Mouse (Mus musculus) erythroid progenitor cell, adult 5-6 weeks (primary cell): ENCODE data around the gene Nxf1. TPM values are rescaled to one million over a fixed set of nuclear protein-coding genes. Genes with fewer than 3 reads are reported as not detected.
A peak's percentile ranks its signal among the peaks of the same experiment; 100 is the strongest.

Source experiments
- ATAC-seq: replicated peaks from 2 replicates; pipeline ENCODE4 v1.8.0; 2016; ENCODE audit warnings: moderate number of reproducible peaks, mild to moderate bottlenecking, moderate TSS enrichment, inconsistent platforms; ENCODE audit not compliant: poor library complexity, low FRiP score, severe bottlenecking
- total RNA-seq, 2 experiments: library from RNA; stranded (forward) in 1 of 2; stranded (reverse) in 1 of 2; fragments of 150-400 nt in 1 of 2; fragments of 186-747, 209-891 nt in 1 of 2; gene quantifications; 2 replicates each; pipeline versions ENCODE4 v1.2.3 to v1.2.4; 2015 to 2017; ENCODE audit warnings: low replicate concordance in 2 of 2

The Nxf1 gene
- total RNA-seq, 2 experiments from 2014 or later = 79.9 to 462 TPM

- no peak for ATAC-seq
These were observed 49.9 kb downstream of the Nxf1 start for GRCm38 (mm10) chr19:8806810-8807209.

GRCm38 (mm10) chr19:8815812-8816211 is 58.9 kb downstream of the Nxf1 start:
- no peak for ATAC-seq

GRCm38 (mm10) chr19:8817001-8817400 is 60.1 kb downstream of the Nxf1 start:
- no peak for ATAC-seq

- no peak for ATAC-seq
These were observed 61.5 kb downstream of the Nxf1 start for GRCm38 (mm10) chr19:8818301-8818798.

- ATAC-seq = peak; percentile 78
These were observed 62.1 kb downstream of the Nxf1 start, which contains the start of gene Ttc9c for GRCm38 (mm10) chr19:8818801-8819595. TSS of gene Ttc9c (minus strand) at chr19:8819333.

- ATAC-seq = peak; percentile 83
These were observed 62.9 kb downstream of the Nxf1 start, which contains the start of gene Hnrnpul2 for GRCm38 (mm10) chr19:8819596-8820423. TSS of gene Hnrnpul2 (plus strand) at chr19:8820010.

Other genes with a start within 250 kb of the Nxf1 start
Only the 30 nearest of the 33 such genes appear.
- gene Slc22a8, start 165.8 kb upstream of the Nxf1 start, total RNA-seq (2015; ENCODE audit: low replicate concordance) = 1.1 TPM in 1 of 2 replicates, not detected in the other
- not detected in 2 replicates for gene Slc22a8, start 165.8 kb upstream of the Nxf1 start, total RNA-seq (2017; ENCODE audit: low replicate concordance)
- not detected in 2 replicates for gene Slc22a6, start 139.0 kb upstream of the Nxf1 start, total RNA-seq (2015; ENCODE audit: low replicate concordance)
- not detected in 2 replicates for gene Slc22a6, start 139.0 kb upstream of the Nxf1 start, total RNA-seq (2017; ENCODE audit: low replicate concordance)
- not detected in 2 replicates for gene Chrm1, start 93.3 kb upstream of the Nxf1 start, total RNA-seq (2015; ENCODE audit: low replicate concordance)
- gene Chrm1, start 93.3 kb upstream of the Nxf1 start, total RNA-seq (2017; ENCODE audit: low replicate concordance) = 0.26 TPM in 1 of 2 replicates, not detected in the other
- gene Slc3a2, start 33.7 kb upstream of the Nxf1 start, total RNA-seq (2015; ENCODE audit: low replicate concordance) = 198 and 206 TPM in 2 replicates
- 242 and 266 TPM in 2 replicates for gene Slc3a2, start 33.7 kb upstream of the Nxf1 start, total RNA-seq (2017; ENCODE audit: low replicate concordance)
- 22.0 and 28.9 TPM in 2 replicates for gene Wdr74, start 21.2 kb upstream of the Nxf1 start, total RNA-seq (2015; ENCODE audit: low replicate concordance)
- gene Wdr74, start 21.2 kb upstream of the Nxf1 start, total RNA-seq (2017; ENCODE audit: low replicate concordance) = 10.7 and 15.0 TPM in 2 replicates
- gene 1700092M07Rik, start 16.4 kb upstream of the Nxf1 start, total RNA-seq (2015; ENCODE audit: low replicate concordance) = not detected in 2 replicates
- not detected in 2 replicates for gene 1700092M07Rik, start 16.4 kb upstream of the Nxf1 start, total RNA-seq (2017; ENCODE audit: low replicate concordance)
- gene Stx5a, start 15.7 kb upstream of the Nxf1 start, total RNA-seq (2015; ENCODE audit: low replicate concordance) = 67.0 and 97.7 TPM in 2 replicates
- gene Stx5a, start 15.7 kb upstream of the Nxf1 start, total RNA-seq (2017; ENCODE audit: low replicate concordance) = 119 and 128 TPM in 2 replicates
- gene Tmem223, start 13.9 kb downstream of the Nxf1 start, total RNA-seq (2015; ENCODE audit: low replicate concordance) = 25.9 and 40.7 TPM in 2 replicates
- 11.0 and 21.9 TPM in 2 replicates for gene Tmem223, start 13.9 kb downstream of the Nxf1 start, total RNA-seq (2017; ENCODE audit: low replicate concordance)
- gene Tmem179b, start 17.4 kb downstream of the Nxf1 start, total RNA-seq (2015; ENCODE audit: low replicate concordance) = 80.7 and 134 TPM in 2 replicates
- gene Tmem179b, start 17.4 kb downstream of the Nxf1 start, total RNA-seq (2017; ENCODE audit: low replicate concordance) = 66.6 and 95.1 TPM in 2 replicates
- gene Taf6l, start 29.3 kb downstream of the Nxf1 start, total RNA-seq (2015; ENCODE audit: low replicate concordance) = 6.7 and 24.1 TPM in 2 replicates
- 10.5 and 10.9 TPM in 2 replicates for gene Taf6l, start 29.3 kb downstream of the Nxf1 start, total RNA-seq (2017; ENCODE audit: low replicate concordance)
- 49.0 and 51.2 TPM in 2 replicates for gene Polr2g, start 41.5 kb downstream of the Nxf1 start, total RNA-seq (2015; ENCODE audit: low replicate concordance)
- gene Polr2g, start 41.5 kb downstream of the Nxf1 start, total RNA-seq (2017; ENCODE audit: low replicate concordance) = 16.5 and 25.8 TPM in 2 replicates
- gene Zbtb3, start 45.5 kb downstream of the Nxf1 start, total RNA-seq (2015; ENCODE audit: low replicate concordance) = not detected in 2 replicates
- 1.3 TPM in 1 of 2 replicates, not detected in the other for gene Zbtb3, start 45.5 kb downstream of the Nxf1 start, total RNA-seq (2017; ENCODE audit: low replicate concordance)
- gene Ttc9c, start 62.3 kb downstream of the Nxf1 start, total RNA-seq (2015; ENCODE audit: low replicate concordance) = 55.8 and 56.6 TPM in 2 replicates
- 59.4 and 73.3 TPM in 2 replicates for gene Ttc9c, start 62.3 kb downstream of the Nxf1 start, total RNA-seq (2017; ENCODE audit: low replicate concordance)
- 54.9 and 64.2 TPM in 2 replicates for gene Hnrnpul2, start 62.9 kb downstream of the Nxf1 start, total RNA-seq (2015; ENCODE audit: low replicate concordance)
- 154 and 160 TPM in 2 replicates for gene Hnrnpul2, start 62.9 kb downstream of the Nxf1 start, total RNA-seq (2017; ENCODE audit: low replicate concordance)
- gene AC129217.1, start 72.7 kb downstream of the Nxf1 start, total RNA-seq (2015; ENCODE audit: low replicate concordance) = not detected in 2 replicates
- 9.5 and 15.5 TPM in 2 replicates for gene AC129217.1, start 72.7 kb downstream of the Nxf1 start, total RNA-seq (2017; ENCODE audit: low replicate concordance)
- gene Bscl2, start 80.4 kb downstream of the Nxf1 start, total RNA-seq (2015; ENCODE audit: low replicate concordance) = 33.9 and 36.0 TPM in 2 replicates
- gene Bscl2, start 80.4 kb downstream of the Nxf1 start, total RNA-seq (2017; ENCODE audit: low replicate concordance) = 20.2 and 27.1 TPM in 2 replicates
- not detected in 2 replicates for gene Gng3, start 82.1 kb downstream of the Nxf1 start, total RNA-seq (2015; ENCODE audit: low replicate concordance)
- gene Gng3, start 82.1 kb downstream of the Nxf1 start, total RNA-seq (2017; ENCODE audit: low replicate concordance) = not detected in 2 replicates
- 1.7 TPM in 1 of 2 replicates, not detected in the other for gene Lrrn4cl, start 93.7 kb downstream of the Nxf1 start, total RNA-seq (2015; ENCODE audit: low replicate concordance)
- 0.39 TPM in 1 of 2 replicates, not detected in the other for gene Lrrn4cl, start 93.7 kb downstream of the Nxf1 start, total RNA-seq (2017; ENCODE audit: low replicate concordance)
- 46.1 and 49.9 TPM in 2 replicates for gene Ubxn1, start 114.4 kb downstream of the Nxf1 start, total RNA-seq (2015; ENCODE audit: low replicate concordance)
- 73.1 and 101 TPM in 2 replicates for gene Ubxn1, start 114.4 kb downstream of the Nxf1 start, total RNA-seq (2017; ENCODE audit: low replicate concordance)
- 8.8 and 23.1 TPM in 2 replicates for gene Uqcc3, start 123.8 kb downstream of the Nxf1 start, total RNA-seq (2015; ENCODE audit: low replicate concordance)
- 7.8 TPM in 1 of 2 replicates, not detected in the other for gene Uqcc3, start 123.8 kb downstream of the Nxf1 start, total RNA-seq (2017; ENCODE audit: low replicate concordance)
- 36.4 and 44.9 TPM in 2 replicates for gene Lbhd1, start 126.7 kb downstream of the Nxf1 start, total RNA-seq (2015; ENCODE audit: low replicate concordance)
- 6.4 and 9.9 TPM in 2 replicates for gene Lbhd1, start 126.7 kb downstream of the Nxf1 start, total RNA-seq (2017; ENCODE audit: low replicate concordance)
- gene Gm49403, start 126.9 kb downstream of the Nxf1 start, total RNA-seq (2015; ENCODE audit: low replicate concordance) = not detected in 2 replicates
- gene Gm49403, start 126.9 kb downstream of the Nxf1 start, total RNA-seq (2017; ENCODE audit: low replicate concordance) = not detected in 2 replicates
- 11.5 and 13.4 TPM in 2 replicates for gene 1810009A15Rik, start 131.8 kb downstream of the Nxf1 start, total RNA-seq (2015; ENCODE audit: low replicate concordance)
- gene 1810009A15Rik, start 131.8 kb downstream of the Nxf1 start, total RNA-seq (2017; ENCODE audit: low replicate concordance) = 7.0 and 32.0 TPM in 2 replicates
- not detected in 2 replicates for gene Gm49416, start 131.9 kb downstream of the Nxf1 start, total RNA-seq (2015; ENCODE audit: low replicate concordance)
- gene Gm49416, start 131.9 kb downstream of the Nxf1 start, total RNA-seq (2017; ENCODE audit: low replicate concordance) = not detected in 2 replicates
- 10.1 and 14.3 TPM in 2 replicates for gene Ints5, start 135.9 kb downstream of the Nxf1 start, total RNA-seq (2015; ENCODE audit: low replicate concordance)
- 7.1 and 7.6 TPM in 2 replicates for gene Ints5, start 135.9 kb downstream of the Nxf1 start, total RNA-seq (2017; ENCODE audit: low replicate concordance)
- gene Ganab, start 141.0 kb downstream of the Nxf1 start, total RNA-seq (2015; ENCODE audit: low replicate concordance) = 71.0 and 83.0 TPM in 2 replicates
- 31.9 and 43.0 TPM in 2 replicates for gene Ganab, start 141.0 kb downstream of the Nxf1 start, total RNA-seq (2017; ENCODE audit: low replicate concordance)
- gene B3gat3, start 163.3 kb downstream of the Nxf1 start, total RNA-seq (2015; ENCODE audit: low replicate concordance) = 16.2 and 28.1 TPM in 2 replicates
- 13.8 and 21.3 TPM in 2 replicates for gene B3gat3, start 163.3 kb downstream of the Nxf1 start, total RNA-seq (2017; ENCODE audit: low replicate concordance)
- gene Rom1, start 172.3 kb downstream of the Nxf1 start, total RNA-seq (2015; ENCODE audit: low replicate concordance) = not detected in 2 replicates
- gene Rom1, start 172.3 kb downstream of the Nxf1 start, total RNA-seq (2017; ENCODE audit: low replicate concordance) = not detected in 2 replicates
- gene Eml3, start 172.5 kb downstream of the Nxf1 start, total RNA-seq (2015; ENCODE audit: low replicate concordance) = 6.5 and 9.6 TPM in 2 replicates
- 7.1 and 14.0 TPM in 2 replicates for gene Eml3, start 172.5 kb downstream of the Nxf1 start, total RNA-seq (2017; ENCODE audit: low replicate concordance)
- 59.9 and 70.3 TPM in 2 replicates for gene Mta2, start 184.8 kb downstream of the Nxf1 start, total RNA-seq (2015; ENCODE audit: low replicate concordance)
- gene Mta2, start 184.8 kb downstream of the Nxf1 start, total RNA-seq (2017; ENCODE audit: low replicate concordance) = 84.2 and 125 TPM in 2 replicates